Comparison of ENCODE assay signal across 11 mouse cellular contexts in the genomic region with DNA sequence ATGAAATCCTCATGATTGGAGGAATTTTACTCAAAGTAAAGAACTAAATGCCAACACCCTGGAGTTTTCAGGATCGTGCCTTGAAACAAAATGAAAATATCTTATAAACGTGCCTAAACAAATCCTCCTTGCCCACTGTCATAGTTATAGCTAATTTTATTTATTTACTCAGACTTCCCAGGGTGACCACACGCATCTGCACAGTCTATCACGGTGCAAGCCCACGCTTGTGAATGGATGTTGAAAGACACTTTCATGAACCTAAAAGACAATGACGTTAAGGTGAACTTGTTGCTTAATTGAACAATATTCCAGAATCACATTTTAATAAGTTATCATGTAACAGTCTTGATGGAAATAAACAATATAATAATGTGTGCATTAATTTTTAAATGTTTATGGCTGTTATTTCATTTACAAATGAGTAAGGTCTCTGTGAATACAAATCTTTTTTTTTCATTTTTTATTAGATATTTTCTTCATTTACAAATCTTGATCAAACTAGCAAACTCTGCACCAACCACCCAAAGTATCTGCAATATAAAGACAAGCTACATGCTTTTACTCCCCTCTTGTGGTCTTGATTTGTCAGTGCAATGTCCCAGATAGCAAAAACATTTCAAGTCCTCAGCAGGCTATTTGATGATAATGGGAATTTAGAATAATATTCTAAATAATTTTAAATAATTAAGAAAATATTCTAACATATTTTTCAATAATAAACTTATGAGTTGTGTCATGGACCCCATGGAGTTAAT. TPM values are rescaled to one million over a fixed set of nuclear protein-coding genes. Genes with fewer than 3 reads are reported as not detected.
DNase-seq lines count a peak whose midpoint lies in the region; ATAC-seq lines count a peak whose summit lies in the region.
"Had no signal": no experiment of that assay in that cellular context is flagged by ENCODE, and none has a peak within 500 bp of the region (broad histone marks: within the 10 kb centered on the region; RNA-seq: fewer than 3 reads in every experiment).

No protein-coding gene starts in this region.

- H3K4me1 ChIP-seq in intestine, embryonic 16.5 days (ENCODE audit: control insufficient read depth, insufficient read depth, low read length), result no peaks in the 10 kb centered on the region
- H3K4me1 ChIP-seq: hindbrain, embryonic 15.5 days; neural tube, embryonic 12.5 days had no signal

- DNase-seq in cerebellum, postnatal 10 days, result peak; percentile 31 to 60
- DNase-seq in cerebellum, adult 11-12 months, result no peak
- DNase-seq in left cerebral cortex, adult 9 months (ENCODE audit: low spot score in 2 of 2), result peak; percentile 5 to 26
- no peak for DNase-seq in left cerebral cortex, adult 18-20 months (ENCODE audit: low spot score in 2 of 2)
- DNase-seq in R1 (ENCODE audit: low read depth, low spot score), result peak; percentile 61
- DNase-seq in splenic B cell, adult 2 months (ENCODE audit: low read depth, low spot score), result peak; percentile 66
- no peak for DNase-seq in gastrocnemius, postnatal 10 days

- no peaks in the 10 kb centered on the region for H3K27me3 ChIP-seq in intestine, embryonic 16.5 days (replicated peaks; ENCODE audit: control insufficient read depth, insufficient read depth, low read length)
- H3K27me3 ChIP-seq in splenic B cell, adult 2 months (ENCODE audit: control insufficient read depth, insufficient read depth, low read length, poor library complexity, severe bottlenecking), result no peaks in the 10 kb centered on the region
- H3K27me3 ChIP-seq: hindbrain, embryonic 15.5 days; neural tube, embryonic 12.5 days had no signal

- no peaks in the 10 kb centered on the region for H3K36me3 ChIP-seq in intestine, embryonic 16.5 days (ENCODE audit: control insufficient read depth, insufficient read depth, low read length)
- H3K36me3 ChIP-seq in splenic B cell, adult 2 months (ENCODE audit: control insufficient read depth, insufficient read depth, low read length, poor library complexity, severe bottlenecking), result no peaks in the 10 kb centered on the region
- H3K36me3 ChIP-seq: G1E; hindbrain, embryonic 15.5 days; neural tube, embryonic 12.5 days had no signal

- H3K4me2 ChIP-seq in intestine, embryonic 16.5 days (ENCODE audit: low read depth, low read length), result no peak overlapping the region
- H3K4me2 ChIP-seq: hindbrain, embryonic 15.5 days; neural tube, embryonic 12.5 days had no signal

- H3K4me3 ChIP-seq in intestine, embryonic 16.5 days (ENCODE audit: low read length), result no peak overlapping the region
- H3K4me3 ChIP-seq: hindbrain, embryonic 15.5 days; neural tube, embryonic 12.5 days had no signal

- peak; percentile 59; the same call in 1 of the 2 replicates for ATAC-seq in intestine, embryonic 16.5 days

- H3K27ac ChIP-seq in intestine, embryonic 16.5 days (ENCODE audit: low read length), result no peak overlapping the region
- H3K27ac ChIP-seq: hindbrain, embryonic 15.5 days; neural tube, embryonic 12.5 days had no signal

- whole genome bisulfite sequencing in intestine, embryonic 16.5 days, result 73% methylated on average over 6 of the region's 6 CpGs

- no peaks in the 10 kb centered on the region for H3K9me3 ChIP-seq in intestine, embryonic 16.5 days (ENCODE audit: control insufficient read depth, low read length)
- H3K9me3 ChIP-seq: G1E; hindbrain, embryonic 15.5 days; neural tube, embryonic 12.5 days had no signal

- H3K9ac ChIP-seq in intestine, embryonic 16.5 days (ENCODE audit: low read depth, low read length), result no peak overlapping the region
- H3K9ac ChIP-seq: hindbrain, embryonic 15.5 days; neural tube, embryonic 12.5 days had no signal

RNA-seq across cellular contexts. Expression of a gene that starts 30.4 kb away (rescaled TPM):
- total RNA-seq in left cerebral cortex, adult 18-20 months (2021), result not detected
- 0.47 and 0.70 TPM in 2 replicates for polyA plus RNA-seq in intestine, embryonic 16.5 days (2015; fragmentation: Nextera tagmentation; extraction: Ambion mirVana)
- total RNA-seq in gastrocnemius, postnatal 10 days (2021), result under 1 TPM in 1 of 2 experiments, not detected in 1; 0.28 TPM
- total RNA-seq: G1E had no signal
- polyA plus RNA-seq: G1E; hindbrain, embryonic 15.5 days; neural tube, embryonic 12.5 days had no signal

Comparison
In these comparisons a context has a peak if more than half of its experiments do, and no peak if none do; other contexts are left out.
1. DNase-seq: peak in cerebellum, postnatal 10 days (2 of 2), left cerebral cortex, adult 9 months (2 of 2), R1 (single experiment) and splenic B cell, adult 2 months (single experiment); none in cerebellum, adult 11-12 months (single experiment), left cerebral cortex, adult 18-20 months (0 of 2) and gastrocnemius, postnatal 10 days (single experiment).